Mouse (Mus musculus) neural tube, embryonic 15.5 days (tissue): ENCODE data around the gene Pdcl. TPM values are rescaled to one million over a fixed set of nuclear protein-coding genes. Genes with fewer than 3 reads are reported as not detected.
A peak's percentile ranks its signal among the peaks of the same experiment; 100 is the strongest.

Source experiments
- ATAC-seq: fragments of 200-750 bp; cut with Nextera tagmentation; 2 replicates; pipeline ENCODE4 v1.8.0; 2017; ENCODE audit warnings: mild to moderate bottlenecking, moderate TSS enrichment, moderate library complexity; ENCODE audit not compliant: low FRiP score
- H3K27ac ChIP-seq: fragments of 300-500 bp; sonication (generic); replicated peaks from 2 replicates; pipeline ENCODE4 v1.5.1; 2015; ENCODE audit warnings: mild to moderate bottlenecking, inconsistent platforms
- H3K27me3 ChIP-seq: fragments of 300-500 bp; sonication (generic); replicated peaks from 2 replicates; pipeline ENCODE4 v1.6.1; 2015; ENCODE audit warnings: inconsistent platforms
- H3K36me3 ChIP-seq: fragments of 300-500 bp; sonication (generic); 2 replicates; pipeline ENCODE4 v1.6.1; 2015; ENCODE audit warnings: inconsistent platforms
- H3K4me1 ChIP-seq: fragments of 300-500 bp; sonication (generic); 2 replicates; pipeline ENCODE4 v1.6.1; 2015; ENCODE audit warnings: inconsistent platforms
- H3K4me2 ChIP-seq: fragments of 300-500 bp; sonication (generic); 2 replicates; pipeline ENCODE4 v1.6.1; 2015; ENCODE audit warnings: inconsistent platforms, mild to moderate bottlenecking, moderate library complexity
- H3K4me3 ChIP-seq: fragments of 300-500 bp; sonication (generic); replicated peaks from 2 replicates; pipeline ENCODE4 v1.5.1; 2015; ENCODE audit warnings: mild to moderate bottlenecking, inconsistent platforms
- H3K9ac ChIP-seq: fragments of 300-500 bp; sonication (generic); replicated peaks from 2 replicates; pipeline ENCODE4 v1.6.1; 2015; ENCODE audit warnings: mild to moderate bottlenecking, inconsistent platforms
- H3K9me3 ChIP-seq: fragments of 300-500 bp; sonication (generic); replicated peaks from 2 replicates; pipeline ENCODE4 v1.6.1; 2016; ENCODE audit warnings: inconsistent platforms
- WGBS: fragments of 180-500 bp; shearing (Covaris S2); methylation state at CpG from one replicate; pipeline ENCODE4 v1.1.7; 2015; ENCODE audit warnings: mixed read lengths; 5-methylcytosine and 5-hydroxymethylcytosine counted together
- polyA plus RNA-seq: library from polyadenylated mRNA; unstranded; fragments of >200 nt; fragmentation: Nextera tagmentation; extraction: Ambion mirVana; gene quantifications from 2 replicates; pipeline ENCODE4 v1.2.1, GENCODE M21; 2015

Pdcl gene
- 42.0 and 44.1 TPM in 2 replicates for polyA plus RNA-seq

DNA sequence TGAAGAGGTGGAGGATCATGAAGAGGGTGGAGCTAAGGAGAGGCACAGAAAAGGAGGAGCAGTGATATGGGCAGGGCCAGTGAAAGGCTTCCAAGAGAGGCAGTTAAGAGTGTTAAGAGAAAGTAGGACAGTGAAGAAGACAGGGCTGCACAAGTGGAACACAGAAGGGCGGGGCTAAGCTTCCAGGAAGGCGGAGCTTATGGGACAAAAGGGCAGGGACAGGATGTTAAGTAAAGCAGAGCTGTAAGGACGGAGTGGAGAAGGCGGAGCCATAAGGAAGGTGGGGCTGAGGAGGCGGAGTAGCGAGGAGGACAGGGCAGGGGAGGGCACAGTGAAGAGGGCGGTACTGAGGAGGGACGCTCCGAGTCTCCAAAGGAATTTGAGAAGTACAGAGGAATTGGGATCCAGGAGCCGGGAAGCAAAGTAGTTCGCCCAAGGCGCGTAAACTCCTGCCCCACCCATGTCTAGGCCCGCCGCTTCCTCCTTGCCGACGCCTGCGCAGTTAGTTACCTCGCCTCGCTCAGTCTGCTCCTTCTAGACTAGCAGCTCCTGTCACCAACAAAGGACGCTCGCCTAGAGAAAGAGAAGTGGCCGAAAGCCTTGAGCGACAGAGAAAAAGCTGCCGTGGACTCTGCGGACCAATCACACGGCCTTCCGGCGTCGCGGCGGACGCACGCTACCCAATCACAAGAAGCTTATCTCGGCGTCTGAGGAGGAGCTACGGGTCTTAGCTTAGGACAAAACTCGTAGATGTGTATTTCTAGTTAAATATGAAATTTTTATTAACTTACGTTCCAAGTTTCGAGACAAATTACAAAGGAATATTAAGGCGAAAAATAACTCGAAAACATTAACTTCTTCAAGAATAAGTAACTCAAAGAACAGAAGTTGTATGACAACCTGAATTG is at the start of gene Pdcl:
TSS of gene Pdcl (minus strand) at position 700 of the 908 bp plus-strand sequence.
- peak within 1 kb of the TSS; percentile 96 for H3K27ac ChIP-seq
- peak; percentile 97 for ATAC-seq
- H3K4me1 ChIP-seq, result peaks cover 16% of the 10 kb centered on the region
- peak within 1 kb of the TSS; percentile 78 for H3K9ac ChIP-seq
- WGBS, result under 1% methylated on average over 42 of the region's 42 CpGs
- H3K4me2 ChIP-seq, result peak within 1 kb of the TSS; percentile 86
- no peaks in the 10 kb centered on the region for H3K27me3 ChIP-seq
- peaks cover 25% of the 10 kb centered on the region for H3K36me3 ChIP-seq
- no peaks in the 10 kb centered on the region for H3K9me3 ChIP-seq
- peak within 1 kb of the TSS; percentile 90 for H3K4me3 ChIP-seq

DNA sequence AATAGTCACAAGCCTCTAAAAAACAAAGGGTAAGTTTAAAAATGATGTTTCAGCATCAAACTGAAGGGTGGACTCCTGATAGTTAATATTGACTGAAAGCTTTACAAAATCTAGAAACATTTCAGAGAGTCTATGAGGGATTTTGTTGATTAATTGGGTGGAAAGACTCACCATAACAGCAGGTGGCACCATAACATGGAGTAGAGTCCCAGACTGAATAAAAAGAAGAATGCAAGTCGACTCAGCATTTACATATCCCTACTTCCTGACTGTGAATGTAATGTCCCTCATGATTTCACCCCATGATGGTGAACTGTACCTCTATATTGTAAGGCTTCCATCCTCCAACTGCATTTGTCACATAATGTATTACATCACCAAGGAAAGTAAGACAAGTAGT is 36.4 kb upstream of the Pdcl start:
- H3K36me3 ChIP-seq, result peaks cover 34% of the 10 kb centered on the region
- H3K27ac ChIP-seq, result no peak overlapping the region
- WGBS, result 52% methylated on average over 1 of the region's 1 CpGs
- no peak overlapping the region for H3K4me3 ChIP-seq
- H3K9me3 ChIP-seq, result no peaks in the 10 kb centered on the region
- no peak for ATAC-seq
- H3K9ac ChIP-seq, result no peak overlapping the region
- no peaks in the 10 kb centered on the region for H3K4me1 ChIP-seq
- H3K4me2 ChIP-seq, result no peak overlapping the region
- H3K27me3 ChIP-seq, result no peaks in the 10 kb centered on the region

DNA sequence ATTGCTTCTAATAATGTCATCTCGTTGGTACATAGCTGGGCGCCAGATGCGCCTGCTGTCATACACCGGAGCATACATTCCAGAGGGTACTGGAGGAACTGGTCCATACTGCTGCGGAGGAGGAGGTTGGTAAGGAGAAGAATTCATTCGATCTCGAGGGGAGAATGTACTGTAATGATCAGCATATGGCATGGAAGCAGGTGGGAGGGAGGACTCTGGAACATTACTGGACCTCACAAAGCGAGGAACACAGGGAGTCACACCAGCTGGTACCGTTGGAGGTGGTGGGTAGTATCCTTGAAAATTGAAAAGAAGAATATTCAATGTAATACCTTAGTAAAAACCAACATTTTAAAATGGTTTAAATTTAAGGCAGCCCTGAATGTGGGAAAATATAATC is 23.8 kb upstream of the Pdcl start:
- Histone ChIP-seq H3K36me3 (peaks cover 34% of the 10 kb centered on the region), H3K27ac (no peak overlapping the region)
- 88% methylated on average over 9 of the region's 9 CpGs for WGBS

DNA sequence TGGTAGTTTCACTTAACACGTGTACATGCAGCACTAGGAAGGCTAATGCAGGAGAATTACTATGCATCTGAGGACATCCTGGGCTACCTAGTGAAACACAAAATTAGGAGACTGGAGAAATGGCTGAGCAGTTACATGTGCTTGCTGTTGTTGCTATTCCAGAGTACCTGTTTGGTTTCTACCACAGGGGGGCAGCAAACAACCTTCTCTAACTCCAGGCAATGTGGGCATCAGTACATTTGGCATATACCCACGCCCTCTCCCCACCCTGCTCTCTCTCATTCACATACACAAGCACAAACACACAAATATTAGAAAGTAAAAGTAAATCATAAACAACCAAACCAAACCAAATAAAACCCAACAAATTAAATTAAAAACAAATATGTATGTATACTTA is 21.1 kb upstream of the Pdcl start:
- no peaks in the 10 kb centered on the region for H3K27me3 ChIP-seq
- 64% methylated on average over 2 of the region's 2 CpGs for WGBS

More for the DNA sequence above, 23.8 kb upstream of the Pdcl start:
- Histone ChIP-seq H3K9ac (no peak overlapping the region), H3K4me2 (no peak overlapping the region), H3K27me3 (no peaks in the 10 kb centered on the region), H3K4me3 (no peak overlapping the region), H3K9me3 (no peaks in the 10 kb centered on the region), H3K4me1 (no peaks in the 10 kb centered on the region)
- ATAC-seq, result no peak

DNA sequence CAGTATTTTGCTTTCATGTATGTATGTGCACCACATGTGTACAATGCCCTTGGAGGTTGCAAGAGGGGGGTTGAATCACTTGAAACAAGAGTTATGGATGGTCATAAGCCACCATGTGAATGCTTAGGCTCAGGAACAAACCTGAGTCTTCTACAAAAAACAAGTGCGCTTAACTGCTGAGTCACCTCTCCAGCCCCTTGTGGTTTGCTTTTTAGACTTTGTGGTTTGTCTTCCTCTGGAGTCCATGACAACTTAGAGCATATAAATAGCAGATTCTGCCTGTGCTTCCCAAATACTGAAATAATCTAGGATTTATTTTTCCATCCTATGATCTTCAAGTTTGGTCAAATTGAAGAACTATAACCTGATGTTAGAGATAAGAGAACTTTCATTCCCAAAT is 16.9 kb upstream of the Pdcl start:
- no peaks in the 10 kb centered on the region for H3K4me1 ChIP-seq
- H3K27ac ChIP-seq, result no peak overlapping the region
- no peak overlapping the region for H3K4me2 ChIP-seq
- H3K9ac ChIP-seq, result no peak overlapping the region
- ATAC-seq, result no peak
- no peaks in the 10 kb centered on the region for H3K27me3 ChIP-seq
- H3K9me3 ChIP-seq, result no peaks in the 10 kb centered on the region
- WGBS, result 91% methylated on average over 1 of the region's 1 CpGs
- H3K4me3 ChIP-seq, result no peak overlapping the region
- peaks cover 33% of the 10 kb centered on the region for H3K36me3 ChIP-seq

More for the DNA sequence above, 21.1 kb upstream of the Pdcl start:
- Histone ChIP-seq H3K27ac (no peak overlapping the region), H3K4me2 (no peak overlapping the region), H3K4me1 (no peaks in the 10 kb centered on the region), H3K4me3 (no peak overlapping the region), H3K9ac (no peak overlapping the region), H3K36me3 (peaks cover 44% of the 10 kb centered on the region), H3K9me3 (no peaks in the 10 kb centered on the region)
- ATAC-seq, result peak; percentile 47; the same call in 1 of the 2 replicates

DNA sequence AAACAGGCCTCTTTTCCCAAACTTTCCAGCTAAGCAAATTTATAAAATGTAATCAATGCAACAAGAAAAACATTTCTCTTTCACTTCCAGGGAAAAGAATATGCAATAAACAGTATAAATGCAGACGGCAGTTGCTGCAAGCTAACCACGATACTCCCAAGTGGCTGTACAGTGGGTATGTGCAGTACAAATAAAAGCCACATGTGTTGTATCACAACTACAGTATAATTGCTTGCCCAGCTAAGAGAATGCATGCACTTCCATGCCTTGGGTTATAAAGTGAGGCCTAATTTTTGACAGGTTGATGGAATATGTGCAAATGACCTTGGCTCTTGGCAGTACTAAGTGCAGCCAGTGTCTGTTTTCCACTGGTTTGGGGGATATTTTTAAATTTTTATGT is 11.5 kb upstream of the Pdcl start:
- ATAC-seq, result no peak
- H3K4me2 ChIP-seq, result no peak overlapping the region
- no peak overlapping the region for H3K9ac ChIP-seq
- peaks cover 11% of the 10 kb centered on the region; the same call in 1 of the 2 replicates for H3K36me3 ChIP-seq
- H3K27ac ChIP-seq, result no peak overlapping the region
- H3K4me1 ChIP-seq, result no peaks in the 10 kb centered on the region
- no peak overlapping the region for H3K4me3 ChIP-seq
- 88% methylated on average over 2 of the region's 2 CpGs for WGBS
- no peaks in the 10 kb centered on the region for H3K27me3 ChIP-seq
- H3K9me3 ChIP-seq, result no peaks in the 10 kb centered on the region

DNA sequence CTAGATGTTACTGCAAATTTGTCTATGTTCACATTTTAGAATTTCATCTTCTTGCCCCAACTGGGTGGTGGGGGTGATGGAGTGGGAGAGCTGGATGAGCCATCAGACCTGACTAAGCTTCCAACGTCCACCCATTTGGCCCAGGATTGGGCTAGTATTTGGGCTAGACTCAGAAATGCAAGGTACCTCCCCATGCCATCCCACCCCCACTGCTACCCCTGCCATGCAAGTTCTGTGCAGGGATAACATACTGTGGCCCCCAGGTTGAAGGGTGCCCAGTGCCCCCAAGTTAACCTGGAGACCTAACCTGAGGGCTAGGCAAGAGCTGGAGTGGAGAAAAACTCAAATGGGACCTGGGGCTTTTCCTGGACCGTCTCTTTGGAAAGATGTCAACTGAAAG is 776 bp upstream of the Pdcl start:
- Histone ChIP-seq H3K4me3 (no peak overlapping the region), H3K27ac (no peak overlapping the region), H3K36me3 (peaks cover 16% of the 10 kb centered on the region), H3K9me3 (no peaks in the 10 kb centered on the region), H3K4me1 (peaks cover 16% of the 10 kb centered on the region), H3K4me2 (peak overlapping the region; percentile 86), H3K9ac (no peak overlapping the region), H3K27me3 (no peaks in the 10 kb centered on the region)
- ATAC-seq, result no peak
- WGBS, result 92% methylated on average over 2 of the region's 2 CpGs

DNA sequence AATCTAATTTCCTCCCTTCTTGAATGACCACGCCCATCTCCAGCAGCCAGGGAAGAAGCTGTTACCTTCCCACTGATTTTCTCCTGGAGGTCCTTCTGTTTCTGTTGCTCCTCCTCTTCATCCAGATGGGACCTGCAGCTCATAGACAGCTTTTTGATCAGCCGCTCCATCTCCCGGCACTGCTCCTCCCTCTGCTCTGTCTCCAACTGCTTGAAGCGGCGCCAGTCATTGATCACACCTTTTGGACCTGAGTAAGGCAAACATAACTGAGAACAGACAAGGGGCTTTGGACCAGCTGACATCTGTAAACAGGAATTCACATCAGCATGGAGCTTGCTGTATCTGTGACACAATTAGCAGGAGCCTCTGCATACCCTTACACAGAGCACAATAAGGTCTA is 3.6 kb downstream of the Pdcl start:
- H3K27ac ChIP-seq, result no peak overlapping the region
- H3K9ac ChIP-seq, result no peak overlapping the region
- H3K4me2 ChIP-seq, result no peak overlapping the region
- H3K9me3 ChIP-seq, result no peaks in the 10 kb centered on the region
- H3K27me3 ChIP-seq, result no peaks in the 10 kb centered on the region
- peaks cover 16% of the 10 kb centered on the region for H3K4me1 ChIP-seq
- no peak for ATAC-seq
- H3K4me3 ChIP-seq, result no peak overlapping the region
- peaks cover 55% of the 10 kb centered on the region for H3K36me3 ChIP-seq
- 95% methylated on average over 5 of the region's 5 CpGs for WGBS

DNA sequence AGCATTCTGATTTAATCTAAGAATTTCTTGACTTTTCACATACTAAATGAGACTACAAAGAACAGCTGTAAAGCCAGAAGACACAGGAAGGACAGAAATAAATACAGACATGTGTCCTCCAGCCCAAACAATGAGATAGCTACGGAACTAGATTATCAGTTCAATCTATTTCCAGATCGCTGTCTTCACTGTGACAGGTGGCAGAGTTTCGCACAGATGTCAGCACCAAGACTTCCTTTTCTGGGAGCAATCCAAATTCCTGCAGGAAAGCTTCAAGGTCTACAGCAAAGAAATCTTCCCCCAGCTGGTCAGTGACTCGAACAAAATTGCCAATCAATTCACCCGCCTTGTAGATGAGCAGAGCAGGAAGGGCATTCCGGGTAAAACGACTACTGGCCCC is 7.5 kb downstream of the Pdcl start:
- no peak for ATAC-seq
- Histone ChIP-seq H3K9me3 (no peaks in the 10 kb centered on the region), H3K4me1 (no peaks in the 10 kb centered on the region), H3K27ac (no peak overlapping the region), H3K4me2 (no peak overlapping the region), H3K27me3 (no peaks in the 10 kb centered on the region), H3K36me3 (peaks cover 54% of the 10 kb centered on the region), H3K4me3 (no peak overlapping the region), H3K9ac (no peak overlapping the region)
- 92% methylated on average over 7 of the region's 7 CpGs for WGBS

DNA sequence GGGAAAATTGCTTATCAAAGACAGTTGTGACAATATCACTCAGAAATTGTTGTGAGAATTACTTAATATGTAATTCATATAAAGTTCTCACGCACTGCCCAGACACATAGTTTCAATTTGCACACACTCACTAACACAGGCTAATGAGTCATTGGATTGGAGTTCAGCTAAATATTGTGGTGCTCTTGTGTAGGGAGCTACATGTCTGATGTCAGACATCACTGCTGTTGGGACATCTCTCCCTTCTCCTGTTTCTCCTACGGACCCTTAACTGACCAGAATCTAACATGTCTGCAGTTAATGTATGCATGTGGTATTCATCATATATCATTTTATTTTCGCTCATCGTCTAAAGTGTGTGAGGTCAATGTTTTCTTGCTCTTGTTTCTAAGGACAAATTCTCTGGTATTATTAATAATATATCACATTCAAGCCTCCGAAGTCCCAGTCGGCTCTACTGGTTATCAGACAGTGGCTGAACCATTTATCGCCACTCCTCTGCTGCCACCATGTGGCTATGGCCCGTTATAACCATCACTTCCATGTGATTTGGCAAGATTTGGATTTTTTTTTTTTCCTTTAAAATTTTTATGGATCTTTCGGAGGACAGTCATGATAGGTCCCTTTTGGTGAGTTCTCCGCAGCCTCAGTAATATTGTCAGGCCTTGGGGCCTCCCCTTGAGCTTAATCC is 20.5 kb downstream of the Pdcl start:
- Histone ChIP-seq H3K27ac (no peak overlapping the region), H3K4me3 (no peak overlapping the region), H3K36me3 (no peaks in the 10 kb centered on the region), H3K4me2 (no peak overlapping the region), H3K9me3 (no peaks in the 10 kb centered on the region), H3K9ac (no peak overlapping the region), H3K4me1 (no peaks in the 10 kb centered on the region), H3K27me3 (no peaks in the 10 kb centered on the region)
- 65% methylated on average over 10 of the region's 10 CpGs for WGBS
- ATAC-seq, result no peak

DNA sequence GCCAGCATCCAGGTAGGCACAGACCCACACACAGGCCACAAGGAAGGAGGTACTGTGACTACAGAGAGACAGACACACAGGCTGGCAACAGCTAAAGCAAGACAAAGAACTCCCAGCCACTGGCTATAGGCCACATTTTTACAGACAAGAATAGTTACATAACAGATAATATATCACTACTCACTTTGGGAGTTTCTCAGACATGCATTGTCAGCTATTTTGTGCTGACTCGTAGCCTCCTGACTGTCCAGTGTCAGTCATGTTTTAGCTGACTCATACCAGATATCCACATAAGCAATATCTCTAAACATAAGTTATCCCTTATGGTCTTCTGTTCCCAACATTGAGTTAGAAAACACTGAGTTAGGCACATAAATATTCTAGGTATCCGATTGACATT is 25.8 kb downstream of the Pdcl start:
- no peaks in the 10 kb centered on the region for H3K36me3 ChIP-seq
- H3K9ac ChIP-seq, result no peak overlapping the region
- no peaks in the 10 kb centered on the region for H3K27me3 ChIP-seq
- 90% methylated on average over 2 of the region's 2 CpGs for WGBS
- no peak overlapping the region for H3K4me2 ChIP-seq
- no peak overlapping the region for H3K27ac ChIP-seq
- no peaks in the 10 kb centered on the region for H3K9me3 ChIP-seq
- no peak overlapping the region for H3K4me3 ChIP-seq
- ATAC-seq, result no peak
- H3K4me1 ChIP-seq, result no peaks in the 10 kb centered on the region

DNA sequence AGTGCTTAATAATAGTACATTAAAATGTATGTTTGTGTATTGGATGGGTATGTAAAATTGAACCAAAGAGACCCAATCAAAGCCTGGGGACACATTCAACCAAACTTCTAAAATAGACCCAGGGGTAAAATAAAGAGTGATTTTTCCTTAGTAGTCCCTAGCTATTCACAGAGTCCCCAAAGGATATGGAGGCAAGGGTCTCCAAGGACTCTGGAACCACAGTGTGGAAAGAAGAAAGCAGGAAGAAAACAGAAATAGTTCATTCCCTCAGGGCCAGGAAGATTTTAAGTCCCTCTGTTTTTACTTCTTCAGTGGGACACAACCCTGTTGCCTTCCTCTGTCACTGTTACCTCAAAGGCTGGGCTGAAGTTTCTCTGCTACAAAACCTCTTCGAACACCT is 32.9 kb downstream of the Pdcl start, which contains the start of gene Olfr368:
TSS of gene Olfr368 (plus strand) at position 301 of the 400 bp plus-strand sequence.
- ATAC-seq, result no peak
- 98% methylated on average over 1 of the region's 1 CpGs for WGBS
- H3K27ac ChIP-seq, result no peak within 1 kb of the TSS
- H3K4me1 ChIP-seq, result no peaks in the 10 kb centered on the region
- no peak within 1 kb of the TSS for H3K9ac ChIP-seq
- no peak within 1 kb of the TSS for H3K4me2 ChIP-seq
- no peaks in the 10 kb centered on the region for H3K36me3 ChIP-seq
- H3K9me3 ChIP-seq, result no peaks in the 10 kb centered on the region
- no peaks in the 10 kb centered on the region for H3K27me3 ChIP-seq
- no peak within 1 kb of the TSS for H3K4me3 ChIP-seq
